Mouse (Mus musculus) fat pad, adult 2 months (tissue): ENCODE results near the gene Fam189b.

Experiments used
- DNase-seq: peaks from one replicate; pipeline ENCODE4 v3.0.0-alpha.2; 2011; ENCODE audit warnings: low read depth, low spot score; ENCODE audit errors: extremely low read depth

The Fam189b gene

GRCm38 (mm10) chr3:89227307-89228179, 44.6 kb downstream of the Fam189b start:
- no peak for DNase-seq

GRCm38 (mm10) chr3:89228180-89228549, 45.2 kb downstream of the Fam189b start:
- DNase-seq: no peak

GRCm38 (mm10) chr3:89228836-89229235, 45.9 kb downstream of the Fam189b start, which contains the start of gene Muc1:
Gene Muc1 (plus strand): TSS chr3:89229057.
- no peak for DNase-seq

GRCm38 (mm10) chr3:89229276-89229675, 46.3 kb downstream of the Fam189b start:
- no peak for DNase-seq

- DNase-seq: no peak
Measured at GRCm38 (mm10) chr3:89230561-89230960, 47.6 kb downstream of the Fam189b start.

GRCm38 (mm10) chr3:89231345-89231744, 48.4 kb downstream of the Fam189b start:
- no peak for DNase-seq

- no peak for DNase-seq
Measured at GRCm38 (mm10) chr3:89231772-89232275, 48.9 kb downstream of the Fam189b start.

GRCm38 (mm10) chr3:89232614-89233013, 49.7 kb downstream of the Fam189b start:
- DNase-seq: no peak

- no peak for DNase-seq
Measured at GRCm38 (mm10) chr3:89233562-89234110, 50.7 kb downstream of the Fam189b start.

- DNase-seq: no peak
Measured at GRCm38 (mm10) chr3:89236516-89236915, 53.6 kb downstream of the Fam189b start.

GRCm38 (mm10) chr3:89237682-89238081, 54.7 kb downstream of the Fam189b start:
- DNase-seq: no peak

GRCm38 (mm10) chr3:89238494-89238893, 55.6 kb downstream of the Fam189b start:
- DNase-seq: no peak
